Mouse (Mus musculus) embryonic fibroblast, embryonic 13.5 days (primary cell): ENCODE measurements at regions not wholly inside any gene's neighbourhood (a gene's known extent, or its start where the extent isn't known, plus 50 kb on each side); places are given as distances from the start of the nearest gene placed in this dataset.

Experiments
- CTCF ChIP-seq: IDR thresholded peaks from 2 replicates; pipeline ENCODE4 v1.5.1; 2011; ENCODE audit warnings: mild to moderate bottlenecking, control low read depth, low read length, moderate library complexity, borderline replicate concordance; ENCODE audit not compliant: insufficient read depth
- POLR2A ChIP-seq: IDR thresholded peaks from 2 replicates; pipeline ENCODE4 v1.6.1; 2011; ENCODE audit warnings: low read depth, mild to moderate bottlenecking, control low read depth, low read length, moderate library complexity

DNA sequence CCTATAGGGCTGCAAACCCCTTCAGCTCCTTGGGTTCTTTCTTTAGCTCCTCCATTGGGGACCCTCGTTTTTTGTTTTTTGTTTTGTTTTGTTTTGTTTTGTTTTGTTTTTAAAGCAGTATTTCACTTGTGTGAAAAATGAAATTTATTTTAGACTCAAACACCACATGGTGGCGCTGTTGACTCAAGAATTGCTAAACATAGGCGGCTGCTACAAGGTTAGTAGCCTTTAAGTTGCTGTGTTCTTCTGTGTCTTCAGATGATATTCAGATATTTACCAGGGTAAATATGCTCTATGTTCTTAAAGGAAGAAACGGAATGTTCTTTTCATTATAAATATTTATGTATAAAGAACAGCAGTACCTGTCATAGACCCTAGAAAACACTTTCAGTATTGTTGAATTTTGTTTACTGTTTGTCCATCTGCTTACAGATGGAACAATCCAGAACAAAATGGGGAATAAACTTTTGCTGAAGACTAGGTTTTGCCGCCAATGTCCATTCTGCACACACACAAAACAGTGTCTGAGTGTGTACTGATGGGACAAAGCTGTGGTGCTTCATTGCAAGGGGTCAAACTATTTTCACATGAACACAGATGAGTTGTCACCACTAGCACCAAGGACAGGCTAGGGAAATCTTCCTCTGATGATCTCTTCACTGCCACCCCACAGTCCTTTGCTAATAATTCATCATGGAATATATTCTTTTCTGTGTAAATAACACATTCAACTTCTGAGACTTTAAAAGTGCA, 267.3 kb upstream of the Rasa1 start:
- TF ChIP-seq CTCF (no peak), POLR2A (no peak)
